Mouse (Mus musculus): ENCODE data around the gene Arhgef3. TPM values are rescaled to one million over a fixed set of nuclear protein-coding genes. Genes with fewer than 3 reads are reported as not detected.

Arhgef3 gene
- polyA plus RNA-seq, 1 experiment from 2014 or later, result 12.8 TPM

GRCm38 (mm10) chr14:27432064-27432463, 317.4 kb downstream of the Arhgef3 start:
- H3K27ac ChIP-seq (ENCODE audit: low read length), result no peak overlapping the region
- peaks cover 11% of the 10 kb centered on the region for H3K9me3 ChIP-seq (ENCODE audit: control insufficient read depth, low read length)
- no peaks in the 10 kb centered on the region for H3K27me3 ChIP-seq (ENCODE audit: control insufficient read depth, insufficient read depth, low read depth, low read length)
- 100% methylated on average over 2 of the region's 2 CpGs for WGBS
- H3K4me3 ChIP-seq (ENCODE audit: low read length), result no peak overlapping the region
- no peak overlapping the region for H3K4me2 ChIP-seq (ENCODE audit: low read depth, low read length)
- H3K9ac ChIP-seq (ENCODE audit: low read length), result no peak overlapping the region
- no peak for ATAC-seq (ENCODE audit: low read depth)
- peaks cover 2% of the 10 kb centered on the region; the same call in 1 of the 2 replicates for H3K4me1 ChIP-seq (replicated peaks; ENCODE audit: control insufficient read depth, insufficient read depth, low read length)
- H3K36me3 ChIP-seq (ENCODE audit: control insufficient read depth, insufficient read depth, low read length), result peaks cover 30% of the 10 kb centered on the region

- no peak overlapping the region for H3K4me3 ChIP-seq (ENCODE audit: low read length)
- WGBS, result 89% methylated on average over 1 of the region's 1 CpGs
- no peaks in the 10 kb centered on the region for H3K9me3 ChIP-seq (ENCODE audit: control insufficient read depth, low read length)
- ATAC-seq (ENCODE audit: low read depth), result no peak
- H3K27me3 ChIP-seq (ENCODE audit: control insufficient read depth, insufficient read depth, low read depth, low read length), result no peaks in the 10 kb centered on the region
- H3K4me2 ChIP-seq (ENCODE audit: low read depth, low read length), result no peak overlapping the region
- no peaks in the 10 kb centered on the region for H3K4me1 ChIP-seq (replicated peaks; ENCODE audit: control insufficient read depth, insufficient read depth, low read length)
- peaks cover 28% of the 10 kb centered on the region for H3K36me3 ChIP-seq (ENCODE audit: control insufficient read depth, insufficient read depth, low read length)
- H3K9ac ChIP-seq (ENCODE audit: low read length), result no peak overlapping the region
- H3K27ac ChIP-seq (ENCODE audit: low read length), result no peak overlapping the region
Observed at GRCm38 (mm10) chr14:27436116-27436515, 321.4 kb downstream of the Arhgef3 start.

GRCm38 (mm10) chr14:27436826-27437225, 322.1 kb downstream of the Arhgef3 start:
- WGBS, result 89% methylated on average over 3 of the region's 3 CpGs
- no peak overlapping the region for H3K9ac ChIP-seq (ENCODE audit: low read length)
- ATAC-seq (ENCODE audit: low read depth), result no peak

GRCm38 (mm10) chr14:27440921-27441320, 326.2 kb downstream of the Arhgef3 start:
- peaks cover 12% of the 10 kb centered on the region for H3K36me3 ChIP-seq (ENCODE audit: control insufficient read depth, insufficient read depth, low read length)
- no peaks in the 10 kb centered on the region for H3K9me3 ChIP-seq (ENCODE audit: control insufficient read depth, low read length)
- no peak overlapping the region for H3K4me3 ChIP-seq (ENCODE audit: low read length)
- H3K4me1 ChIP-seq (replicated peaks; ENCODE audit: control insufficient read depth, insufficient read depth, low read length), result no peaks in the 10 kb centered on the region
- ATAC-seq (ENCODE audit: low read depth), result no peak
- H3K4me2 ChIP-seq (ENCODE audit: low read depth, low read length), result no peak overlapping the region
- H3K27ac ChIP-seq (ENCODE audit: low read length), result no peak overlapping the region
- no peak overlapping the region for H3K9ac ChIP-seq (ENCODE audit: low read length)
- H3K27me3 ChIP-seq (ENCODE audit: control insufficient read depth, insufficient read depth, low read depth, low read length), result no peaks in the 10 kb centered on the region

More at GRCm38 (mm10) chr14:27436826-27437225, 322.1 kb downstream of the Arhgef3 start:
- no peak overlapping the region for H3K27ac ChIP-seq (ENCODE audit: low read length)
- no peaks in the 10 kb centered on the region for H3K9me3 ChIP-seq (ENCODE audit: control insufficient read depth, low read length)
- H3K27me3 ChIP-seq (ENCODE audit: control insufficient read depth, insufficient read depth, low read depth, low read length), result no peaks in the 10 kb centered on the region
- no peak overlapping the region for H3K4me2 ChIP-seq (ENCODE audit: low read depth, low read length)
- peaks cover 23% of the 10 kb centered on the region for H3K36me3 ChIP-seq (ENCODE audit: control insufficient read depth, insufficient read depth, low read length)
- H3K4me1 ChIP-seq (replicated peaks; ENCODE audit: control insufficient read depth, insufficient read depth, low read length), result no peaks in the 10 kb centered on the region
- no peak overlapping the region for H3K4me3 ChIP-seq (ENCODE audit: low read length)

DNA sequence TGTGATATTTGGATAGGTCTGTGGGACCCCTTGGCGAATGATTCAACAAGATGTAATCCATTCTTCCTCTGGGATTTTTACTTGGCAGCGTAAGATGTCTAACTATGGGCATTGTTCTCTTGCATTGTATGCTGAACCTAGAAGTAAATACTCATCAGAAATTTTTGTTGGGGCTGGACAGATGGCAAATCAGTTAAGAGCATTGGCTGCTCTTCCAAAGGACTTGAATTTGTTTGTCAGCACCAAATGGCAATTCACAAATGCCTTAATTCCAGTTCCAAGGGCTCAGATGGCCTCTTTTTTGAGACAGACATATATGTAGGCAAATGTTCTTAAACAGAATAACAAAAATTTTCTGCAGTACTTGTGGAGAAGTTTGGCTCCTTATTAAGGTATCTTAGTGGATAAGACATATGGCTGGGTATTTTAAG, 330.2 kb downstream of the Arhgef3 start:
- 90% methylated on average over 2 of the region's 2 CpGs for WGBS

GRCm38 (mm10) chr14:27446963-27447362, 332.3 kb downstream of the Arhgef3 start:
- H3K36me3 ChIP-seq (ENCODE audit: control insufficient read depth, insufficient read depth, low read length), result peaks cover 17% of the 10 kb centered on the region
- WGBS, result 78% methylated on average over 4 of the region's 4 CpGs

More for the DNA sequence above, 330.2 kb downstream of the Arhgef3 start:
- Histone ChIP-seq H3K4me1 (replicated peaks; ENCODE audit: control insufficient read depth, insufficient read depth, low read length) (no peaks in the 10 kb centered on the region), H3K4me3 (ENCODE audit: low read length) (no peak overlapping the region), H3K27me3 (ENCODE audit: control insufficient read depth, insufficient read depth, low read depth, low read length) (no peaks in the 10 kb centered on the region), H3K27ac (ENCODE audit: low read length) (no peak overlapping the region), H3K9me3 (ENCODE audit: control insufficient read depth, low read length) (no peaks in the 10 kb centered on the region), H3K4me2 (ENCODE audit: low read depth, low read length) (no peak overlapping the region), H3K9ac (ENCODE audit: low read length) (no peak overlapping the region), H3K36me3 (ENCODE audit: control insufficient read depth, insufficient read depth, low read length) (peaks cover 19% of the 10 kb centered on the region)
- no peak for ATAC-seq (ENCODE audit: low read depth)

More at GRCm38 (mm10) chr14:27446963-27447362, 332.3 kb downstream of the Arhgef3 start:
- Histone ChIP-seq H3K9ac (ENCODE audit: low read length) (no peak overlapping the region), H3K4me1 (replicated peaks; ENCODE audit: control insufficient read depth, insufficient read depth, low read length) (no peaks in the 10 kb centered on the region), H3K27me3 (ENCODE audit: control insufficient read depth, insufficient read depth, low read depth, low read length) (no peaks in the 10 kb centered on the region), H3K4me3 (ENCODE audit: low read length) (no peak overlapping the region), H3K4me2 (ENCODE audit: low read depth, low read length) (no peak overlapping the region), H3K27ac (ENCODE audit: low read length) (no peak overlapping the region), H3K9me3 (ENCODE audit: control insufficient read depth, low read length) (no peaks in the 10 kb centered on the region)
- no peak for ATAC-seq (ENCODE audit: low read depth)

Small RNAs within 50 kb of the gene (microRNA-seq; reads per million reads assigned to microRNA genes)
- gene Gm23633, result not detected

Other genes with a start within 250 kb of the Arhgef3 start
- 0.29 and 0.36 TPM in 2 replicates for gene Asb14, start 220.3 kb upstream of the Arhgef3 start, polyA plus RNA-seq (2015; fragmentation: Nextera tagmentation; extraction: Ambion mirVana)
- 28.4 and 33.2 TPM in 2 replicates for gene Appl1, start 143.7 kb upstream of the Arhgef3 start, polyA plus RNA-seq (2015; fragmentation: Nextera tagmentation; extraction: Ambion mirVana)
- gene Hesx1, start 120.5 kb upstream of the Arhgef3 start, polyA plus RNA-seq (2015; fragmentation: Nextera tagmentation; extraction: Ambion mirVana), result not detected in 2 replicates
- 1.9 and 2.0 TPM in 2 replicates for gene Il17rd, start 76.0 kb upstream of the Arhgef3 start, polyA plus RNA-seq (2015; fragmentation: Nextera tagmentation; extraction: Ambion mirVana)